Mouse (Mus musculus) hematopoietic stem cell, adult 5-6 weeks (primary cell): ENCODE data around the gene Ppid. TPM values are rescaled to one million over a fixed set of nuclear protein-coding genes. Genes with fewer than 3 reads are reported as not detected.

Source experiments
- ATAC-seq, 2 experiments: fragments of 125-278 bp in 1 of 2; replicated peaks in 1 of 2; 2 replicates each; pipeline ENCODE4 v1.8.0; 2016 to 2017; ENCODE audit warnings: inconsistent platforms in 2 of 2, mild to moderate bottlenecking in 2 of 2, moderate number of reproducible peaks in 2 of 2, low read depth in 1 of 2, moderate TSS enrichment in 1 of 2; ENCODE audit not compliant: low FRiP score in 2 of 2, poor library complexity in 2 of 2, severe bottlenecking in 2 of 2, insufficient read depth in 1 of 2, low TSS enrichment in 1 of 2
- total RNA-seq: library from RNA; stranded (forward); fragments of 172-1452, 232-1000 nt; gene quantifications from 2 replicates; pipeline ENCODE4 v1.2.3, GENCODE M21; 2017

Ppid gene
- total RNA-seq, result 255 and 303 TPM in 2 replicates

GRCm38 (mm10) chr3:79590863-79591792 is at the start of gene Ppid:
Gene Ppid (plus strand): TSS chr3:79591342.
- ATAC-seq, result peak; percentile 84 to 93

GRCm38 (mm10) chr3:79542585-79542984 is 48.6 kb upstream of the Ppid start:
- ATAC-seq, result peak; percentile 87 to 94

GRCm38 (mm10) chr3:79548681-79549437 is 42.3 kb upstream of the Ppid start:
- peak; percentile 32; a peak in 2 of 4 replicates for ATAC-seq

- ATAC-seq, result no peak
Observed at GRCm38 (mm10) chr3:79549751-79550393, 41.3 kb upstream of the Ppid start.

GRCm38 (mm10) chr3:79551826-79552552 is 39.2 kb upstream of the Ppid start:
- ATAC-seq, result no peak

GRCm38 (mm10) chr3:79553779-79554178 is 37.4 kb upstream of the Ppid start:
- ATAC-seq, result no peak

- ATAC-seq, result no peak
Observed at GRCm38 (mm10) chr3:79555061-79555460, 36.1 kb upstream of the Ppid start.

- ATAC-seq, result peak; percentile 57 to 71
Observed at GRCm38 (mm10) chr3:79559021-79559772, 31.9 kb upstream of the Ppid start.

GRCm38 (mm10) chr3:79559773-79560045 is 31.4 kb upstream of the Ppid start:
- ATAC-seq, result peak in 1 of 2 experiments; percentile 38; a peak in 1 of 4 replicates

- ATAC-seq, result no peak
Observed at GRCm38 (mm10) chr3:79560555-79560954, 30.6 kb upstream of the Ppid start.

GRCm38 (mm10) chr3:79561784-79562715 is 29.1 kb upstream of the Ppid start:
- no peak for ATAC-seq

- ATAC-seq, result no peak
Observed at GRCm38 (mm10) chr3:79563511-79563910, 27.6 kb upstream of the Ppid start.

GRCm38 (mm10) chr3:79564875-79565606 is 26.1 kb upstream of the Ppid start:
- ATAC-seq, result no peak

GRCm38 (mm10) chr3:79566716-79567691 is 24.1 kb upstream of the Ppid start:
- ATAC-seq, result peak in 1 of 2 experiments; percentile 12; a peak in 2 of 4 replicates
